Mouse (Mus musculus) heart, embryonic 10.5 days (tissue): Measurements from ENCODE around the gene Trpm8. TPM values are rescaled to one million over a fixed set of nuclear protein-coding genes. Genes with fewer than 3 reads are reported as not detected.

Experiments used
- DNase-seq: peaks from one replicate; pipeline ENCODE4 v3.0.0-alpha.2; 2017; ENCODE audit warnings: low spot score
- H3K27ac ChIP-seq: fragments of 300-500 bp; sonication (generic); 2 replicates; pipeline ENCODE4 v1.5.1; 2016; ENCODE audit warnings: mild to moderate bottlenecking
- H3K27me3 ChIP-seq: fragments of 300-500 bp; sonication (generic); 2 replicates; pipeline ENCODE4 v1.6.1; 2016; ENCODE audit warnings: mild to moderate bottlenecking; ENCODE audit not compliant: poor library complexity, insufficient read depth, severe bottlenecking
- H3K36me3 ChIP-seq: fragments of 300-500 bp; sonication (generic); 2 replicates; pipeline ENCODE4 v1.6.1; 2016; ENCODE audit warnings: mild to moderate bottlenecking, moderate library complexity
- H3K4me1 ChIP-seq: fragments of 300-500 bp; sonication (generic); 2 replicates; pipeline ENCODE4 v1.6.1; 2016; ENCODE audit warnings: mild to moderate bottlenecking
- H3K4me3 ChIP-seq: fragments of 300-500 bp; sonication (generic); 2 replicates; pipeline ENCODE4 v1.5.1; 2016; ENCODE audit warnings: mild to moderate bottlenecking, moderate library complexity
- H3K9me3 ChIP-seq: fragments of 300-500 bp; sonication (generic); 2 replicates; pipeline ENCODE4 v1.6.1; 2016; ENCODE audit warnings: mild to moderate bottlenecking, moderate library complexity
- WGBS: fragments of 180-500 bp; shearing (Covaris S2); methylation state at CpG from one replicate; pipeline ENCODE4 v1.1.7; 2016; 5-methylcytosine and 5-hydroxymethylcytosine counted together
- polyA plus RNA-seq: library from polyadenylated mRNA; unstranded; fragments of >200 nt; fragmentation: Nextera tagmentation; extraction: Ambion mirVana; gene quantifications from 2 replicates; pipeline ENCODE4 v1.2.1, GENCODE M21; 2016

Trpm8 gene
- polyA plus RNA-seq, 1 experiment from 2014 or later, result 0.11 TPM

DNA sequence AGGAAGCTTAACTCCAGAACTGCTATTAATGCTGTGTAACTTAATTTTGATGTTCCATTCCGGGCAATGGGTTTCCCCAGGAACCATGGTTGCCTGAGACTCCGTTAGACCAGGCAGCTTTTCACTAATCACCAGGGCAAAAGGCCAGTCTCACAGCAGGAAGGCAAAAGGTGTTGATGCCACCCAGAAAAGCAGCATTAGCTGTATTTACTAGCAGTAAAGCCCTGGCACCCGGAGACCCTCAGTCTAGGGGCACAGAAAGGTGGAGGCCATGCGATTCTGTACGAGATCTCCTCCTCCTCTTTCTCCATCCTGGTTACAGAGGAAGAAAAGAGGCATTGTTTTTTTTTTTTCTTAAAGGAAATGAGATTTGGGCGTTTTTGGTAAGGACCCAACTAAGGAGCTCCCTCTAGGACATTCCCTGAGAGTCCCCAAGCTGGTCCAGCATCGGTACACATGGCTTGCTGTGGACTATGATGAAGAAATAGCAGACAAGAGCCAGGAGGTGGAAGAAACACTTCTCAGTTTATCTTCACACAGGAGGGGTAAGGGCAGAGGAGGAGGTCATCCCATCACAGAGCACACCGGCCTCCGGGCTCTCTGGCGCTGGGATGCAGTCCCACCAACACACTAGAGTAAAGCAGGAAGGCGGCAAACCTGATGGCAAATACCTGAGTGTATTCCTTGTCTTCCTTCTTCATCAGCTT lies 2.9 kb upstream of the Trpm8 start:
- H3K27ac ChIP-seq, result no peak overlapping the region
- no peak for DNase-seq
- peaks cover 13% of the 10 kb centered on the region for H3K4me1 ChIP-seq
- no peaks in the 10 kb centered on the region for H3K27me3 ChIP-seq
- no peak overlapping the region for H3K4me3 ChIP-seq
- WGBS, result 72% methylated on average over 11 of the region's 11 CpGs
- H3K36me3 ChIP-seq, result peaks cover 52% of the 10 kb centered on the region
- peaks cover 7% of the 10 kb centered on the region; the same call in 1 of the 2 replicates for H3K9me3 ChIP-seq

DNA sequence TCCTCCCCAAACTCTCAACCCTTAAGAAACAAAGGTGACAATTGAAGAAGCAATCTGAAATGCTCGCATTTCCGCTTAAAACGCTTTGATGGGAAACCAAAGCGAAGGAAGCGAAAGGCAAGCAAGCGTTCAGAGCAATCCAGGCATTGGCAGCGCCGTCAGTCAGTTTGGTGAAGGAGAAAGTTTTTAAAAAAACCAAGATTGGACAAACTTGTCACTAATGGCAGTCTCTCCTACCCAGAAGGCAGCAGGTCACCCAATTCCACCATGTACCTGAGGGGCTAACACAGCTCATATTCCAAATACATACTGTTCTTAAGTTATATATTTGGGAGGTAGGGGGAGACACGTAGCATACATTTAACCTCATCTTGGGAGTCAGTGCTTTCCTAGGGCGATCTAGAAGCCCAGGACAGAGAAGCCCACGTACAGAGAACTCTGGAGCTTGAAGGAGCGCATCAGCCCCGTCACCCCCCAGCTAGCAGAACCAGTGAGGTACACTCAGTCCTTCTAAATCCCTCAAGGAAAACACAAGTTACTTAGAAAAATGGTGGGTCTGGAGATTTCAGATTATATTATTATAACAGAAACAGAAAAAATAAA lies 2.3 kb upstream of the Trpm8 start:
- H3K4me1 ChIP-seq, result peaks cover 13% of the 10 kb centered on the region
- WGBS, result 68% methylated on average over 13 of the region's 13 CpGs
- DNase-seq, result no peak
- no peak overlapping the region for H3K27ac ChIP-seq
- peaks cover 6% of the 10 kb centered on the region; the same call in 1 of the 2 replicates for H3K9me3 ChIP-seq
- peaks cover 46% of the 10 kb centered on the region for H3K36me3 ChIP-seq
- H3K27me3 ChIP-seq, result no peaks in the 10 kb centered on the region
- H3K4me3 ChIP-seq, result no peak overlapping the region

DNA sequence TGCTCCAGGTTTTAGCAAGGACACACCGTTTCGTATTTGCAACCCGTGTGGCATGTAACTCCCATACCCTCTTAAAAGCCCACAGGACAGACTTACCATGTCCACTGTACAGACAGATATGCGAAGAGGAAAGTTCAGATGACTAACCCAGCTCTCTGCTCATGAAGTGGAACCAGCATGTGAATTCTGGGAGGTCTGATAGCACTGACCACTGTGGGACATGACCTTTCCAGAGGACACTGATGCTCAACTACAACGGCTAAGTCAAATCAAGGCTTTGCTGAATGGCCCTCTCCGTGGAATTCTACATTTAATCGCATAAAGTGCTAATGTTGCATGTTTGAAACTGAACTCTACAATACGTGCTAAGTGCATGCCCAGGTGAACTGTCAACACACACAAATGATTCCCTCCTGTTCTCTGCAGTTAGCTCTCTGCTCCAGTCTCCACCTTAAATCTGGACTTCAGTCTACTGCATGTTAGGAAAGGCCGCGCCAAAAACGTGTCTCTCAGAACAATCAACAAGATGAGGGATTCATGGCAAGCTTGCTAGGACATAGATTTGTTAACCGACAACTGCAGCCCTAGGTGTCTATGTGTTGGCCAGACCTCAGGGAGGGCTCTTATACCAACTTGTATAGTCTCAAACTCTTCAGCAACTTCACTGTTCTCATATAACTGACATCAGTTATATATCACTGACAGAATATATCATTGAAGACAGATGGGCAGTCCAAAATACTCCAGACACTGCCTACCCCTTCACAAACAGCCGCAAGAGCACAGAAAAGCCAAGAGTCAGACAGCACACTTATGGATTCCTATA lies 1.6 kb upstream of the Trpm8 start:
- Histone ChIP-seq H3K4me3 (peak overlapping the region; percentile 69), H3K27ac (peak overlapping the region; percentile 91), H3K27me3 (no peaks in the 10 kb centered on the region), H3K9me3 (peaks cover 6% of the 10 kb centered on the region; the same call in 1 of the 2 replicates), H3K4me1 (peaks cover 13% of the 10 kb centered on the region), H3K36me3 (peaks cover 46% of the 10 kb centered on the region)
- 69% methylated on average over 13 of the region's 13 CpGs for WGBS
- no peak for DNase-seq

DNA sequence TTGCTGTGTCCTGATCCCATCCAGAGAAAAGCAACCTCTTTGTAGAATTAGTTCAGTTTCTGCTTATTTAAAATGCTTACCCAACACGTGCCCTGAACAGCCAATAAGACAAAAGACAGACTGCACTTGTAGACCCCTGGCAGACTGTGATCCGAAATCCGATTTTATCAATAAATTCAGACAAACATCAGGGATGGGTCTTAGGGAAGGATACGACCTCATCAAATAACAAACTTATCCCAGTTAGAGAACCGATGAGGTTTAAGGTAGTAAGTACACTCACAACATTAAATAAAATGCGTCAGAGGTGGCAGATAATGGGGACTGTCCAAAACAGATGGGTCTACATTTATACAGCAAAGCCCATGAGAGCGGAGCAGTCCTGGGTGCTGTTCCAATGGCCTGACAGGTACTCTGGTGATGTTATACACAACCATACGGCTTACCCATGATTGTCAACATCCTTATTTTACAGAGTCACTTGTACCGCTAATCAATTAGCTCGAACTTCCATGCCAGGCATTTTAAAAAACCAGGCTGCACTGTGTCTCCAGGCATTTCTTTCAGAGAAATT lies 850 bp upstream of the Trpm8 start:
- peak overlapping the region; percentile 69 for H3K4me3 ChIP-seq
- H3K36me3 ChIP-seq, result peaks cover 41% of the 10 kb centered on the region
- DNase-seq, result no peak
- WGBS, result 34% methylated on average over 10 of the region's 10 CpGs
- H3K27ac ChIP-seq, result peak overlapping the region; percentile 91
- no peaks in the 10 kb centered on the region for H3K27me3 ChIP-seq
- H3K9me3 ChIP-seq, result peaks cover 6% of the 10 kb centered on the region; the same call in 1 of the 2 replicates
- H3K4me1 ChIP-seq, result peaks cover 13% of the 10 kb centered on the region

DNA sequence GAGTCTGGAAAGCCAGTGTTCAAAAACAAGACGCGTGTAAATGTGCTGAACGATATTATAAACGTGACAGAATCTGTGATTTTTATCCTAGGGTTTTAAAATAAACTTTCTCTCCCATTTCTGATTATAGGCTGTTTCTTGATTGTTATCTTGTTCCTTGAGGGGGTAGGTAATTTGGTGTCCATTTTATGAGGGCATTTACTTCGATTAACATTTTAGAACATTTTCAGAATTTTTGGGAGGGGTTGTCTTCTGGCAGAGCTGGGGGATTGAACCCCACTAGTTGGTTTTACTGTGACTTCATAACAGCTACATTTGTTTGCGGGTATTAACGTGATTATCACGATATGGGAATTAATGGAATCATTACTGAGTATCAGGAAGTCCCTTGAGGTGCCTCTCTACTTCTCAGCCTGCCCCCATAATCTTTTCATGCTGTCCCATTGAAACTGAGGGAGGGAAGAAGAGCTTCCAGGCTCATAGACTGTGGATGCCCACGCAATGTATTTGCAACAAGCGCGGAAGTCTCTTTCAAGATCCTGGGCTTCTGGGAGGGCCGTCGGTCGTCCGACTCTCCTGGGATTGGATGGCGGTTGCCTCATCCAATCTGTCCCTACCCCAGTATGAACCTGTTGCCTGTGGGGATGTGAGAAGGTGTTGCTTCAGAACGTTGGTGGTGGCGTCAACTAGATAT lies 504 bp downstream of the Trpm8 start:
- 64% methylated on average over 18 of the region's 18 CpGs for WGBS
- Histone ChIP-seq H3K27ac (peak overlapping the region; percentile 91), H3K36me3 (peaks cover 27% of the 10 kb centered on the region), H3K4me3 (peak overlapping the region; percentile 69), H3K4me1 (peaks cover 13% of the 10 kb centered on the region), H3K9me3 (peaks cover 13% of the 10 kb centered on the region; the same call in 1 of the 2 replicates), H3K27me3 (no peaks in the 10 kb centered on the region)
- DNase-seq, result no peak

DNA sequence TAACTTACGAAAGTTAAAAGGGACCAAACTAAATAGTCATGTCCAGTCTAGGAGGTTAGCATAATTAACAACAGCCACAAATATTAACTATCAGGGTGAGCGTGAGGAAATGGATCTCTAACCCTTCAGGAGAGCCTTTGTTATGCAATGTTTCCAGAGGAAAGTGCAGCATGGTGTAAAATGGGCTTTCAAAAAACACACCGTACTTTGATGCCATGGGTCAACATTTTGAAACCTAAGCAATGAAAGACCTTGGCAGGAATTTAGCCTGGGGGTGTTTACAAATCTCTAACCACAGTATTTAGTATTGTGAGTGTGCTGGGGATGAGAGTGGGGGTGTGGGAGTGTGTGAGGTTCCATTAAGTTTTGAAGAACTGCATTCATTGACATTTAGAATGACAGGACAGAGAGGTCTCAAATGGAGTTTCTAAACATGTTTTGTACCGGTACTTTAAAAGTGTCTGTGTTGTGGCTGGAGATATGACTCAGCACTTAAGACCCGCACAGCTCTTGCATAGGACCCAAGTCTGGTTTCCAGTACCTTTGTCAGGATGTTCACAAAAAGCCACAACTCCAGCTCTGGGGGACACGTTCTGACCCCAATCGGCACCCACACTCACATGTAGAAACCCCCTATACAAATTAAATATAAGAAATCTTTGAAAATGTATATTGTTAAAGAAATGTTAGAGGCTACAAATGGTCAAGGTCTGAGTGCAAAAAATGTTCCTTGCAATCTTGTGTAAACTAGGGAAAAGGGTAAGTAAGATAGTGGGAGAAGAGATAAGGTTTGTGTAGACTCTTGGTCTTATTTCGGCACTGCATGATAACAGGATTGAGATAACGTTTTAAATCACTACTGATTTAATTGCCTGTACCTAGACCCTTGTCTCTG lies 1.9 kb downstream of the Trpm8 start:
- WGBS, result 56% methylated on average over 9 of the region's 9 CpGs
- DNase-seq, result no peak
- H3K36me3 ChIP-seq, result peaks cover 14% of the 10 kb centered on the region
- H3K4me1 ChIP-seq, result peaks cover 13% of the 10 kb centered on the region
- H3K4me3 ChIP-seq, result no peak overlapping the region
- no peaks in the 10 kb centered on the region for H3K27me3 ChIP-seq
- H3K9me3 ChIP-seq, result peaks cover 26% of the 10 kb centered on the region
- H3K27ac ChIP-seq, result no peak overlapping the region

DNA sequence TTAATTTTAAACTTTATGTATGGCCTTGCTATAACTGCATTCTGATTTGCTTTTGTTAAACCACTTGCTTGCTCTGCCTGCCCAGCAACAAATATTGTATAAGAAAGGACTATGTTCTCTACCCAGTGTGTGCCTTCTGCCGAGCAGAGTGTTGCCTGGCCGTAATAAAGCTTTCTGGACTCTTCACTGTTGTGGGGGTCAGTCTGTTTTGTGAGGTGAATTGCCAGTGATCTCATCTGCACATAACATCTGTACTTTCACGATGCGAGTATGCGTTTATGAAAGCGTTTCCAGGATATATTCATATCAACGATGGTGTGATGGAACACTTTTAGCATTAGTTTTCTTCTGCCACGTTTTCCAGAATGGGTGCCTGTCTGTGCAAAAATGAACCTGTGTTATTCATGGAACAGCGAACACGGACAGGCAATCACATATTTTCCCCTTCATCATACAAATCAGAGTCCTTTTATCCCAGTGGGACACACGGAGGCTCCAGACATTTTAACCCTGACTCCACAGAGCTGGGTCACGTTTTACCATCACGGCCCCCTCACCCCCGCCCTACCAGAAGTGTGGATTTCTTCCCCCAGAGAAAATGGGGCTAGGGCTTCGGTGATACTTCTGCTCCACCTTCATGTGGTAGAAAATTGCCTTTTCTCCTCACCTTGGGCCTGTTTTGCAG lies 2.7 kb downstream of the Trpm8 start:
- no peak overlapping the region for H3K27ac ChIP-seq
- peaks cover 6% of the 10 kb centered on the region for H3K36me3 ChIP-seq
- DNase-seq, result no peak
- WGBS, result 72% methylated on average over 15 of the region's 15 CpGs
- no peak overlapping the region for H3K4me3 ChIP-seq
- H3K27me3 ChIP-seq, result no peaks in the 10 kb centered on the region
- peaks cover 34% of the 10 kb centered on the region for H3K9me3 ChIP-seq
- peaks cover 13% of the 10 kb centered on the region for H3K4me1 ChIP-seq

DNA sequence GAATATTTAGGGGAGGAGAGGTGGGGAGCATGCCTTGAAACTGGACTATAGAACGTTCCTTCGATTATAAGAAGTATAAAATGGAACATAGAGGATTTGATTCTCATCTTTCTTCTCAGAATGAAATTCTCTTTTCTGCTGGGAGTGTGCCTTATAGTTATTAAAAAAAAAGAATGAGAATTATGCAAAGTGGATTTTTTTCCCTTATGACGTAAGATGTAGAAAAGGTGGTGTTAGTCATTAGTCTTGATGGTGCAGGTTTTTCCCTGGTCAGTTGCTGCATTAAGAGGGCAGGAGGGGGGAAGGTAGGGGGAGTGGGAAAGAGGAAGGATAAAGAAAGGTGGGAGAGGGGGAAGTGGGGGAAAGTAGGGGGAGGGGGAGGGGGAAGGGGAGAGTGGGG lies 4.8 kb downstream of the Trpm8 start:
- H3K27me3 ChIP-seq, result no peaks in the 10 kb centered on the region
- no peaks in the 10 kb centered on the region for H3K36me3 ChIP-seq
- DNase-seq, result no peak
- peaks cover 51% of the 10 kb centered on the region for H3K9me3 ChIP-seq
- no peak overlapping the region for H3K4me3 ChIP-seq
- WGBS, result 56% methylated on average over 3 of the region's 3 CpGs
- no peak overlapping the region for H3K27ac ChIP-seq
- no peaks in the 10 kb centered on the region for H3K4me1 ChIP-seq

DNA sequence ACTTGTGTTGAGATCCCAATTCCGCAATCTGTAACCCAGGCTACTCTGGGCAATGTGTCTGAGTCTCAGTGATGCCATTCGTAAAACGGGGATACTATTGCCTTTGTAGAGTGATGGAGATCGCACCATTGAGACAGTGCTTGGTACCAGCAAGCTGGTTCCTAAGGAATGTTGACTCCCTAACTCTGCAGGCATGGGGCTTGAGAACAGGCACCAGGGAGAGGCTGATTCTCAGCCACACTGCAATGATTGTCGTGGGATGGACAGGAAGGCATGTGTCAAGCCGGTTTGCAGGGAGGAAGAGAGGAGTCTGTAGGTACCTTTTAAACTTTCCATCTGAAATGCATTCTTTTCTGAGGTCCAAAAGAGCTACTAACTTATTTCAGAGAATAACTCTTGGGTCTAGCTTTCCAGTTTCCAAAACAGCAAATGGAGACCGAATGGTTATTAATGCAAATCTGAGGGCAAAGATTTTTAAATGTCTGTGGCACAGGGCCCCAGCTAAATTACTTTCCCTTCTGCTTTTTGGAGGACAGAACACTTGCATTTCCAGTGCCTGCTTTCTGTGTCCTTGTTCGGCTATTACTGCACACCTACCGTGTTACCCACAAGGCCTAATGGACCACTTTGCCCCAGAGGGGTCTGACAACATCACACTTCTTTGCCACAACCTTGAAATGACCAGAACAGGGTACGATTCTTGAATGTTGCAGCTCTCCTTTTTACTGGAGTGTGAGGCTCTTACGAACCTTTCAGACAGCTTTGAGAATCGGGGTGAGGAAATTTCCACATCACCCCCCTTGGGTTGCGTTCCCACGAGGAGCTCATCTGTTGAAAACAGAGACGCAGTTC lies 6.1 kb downstream of the Trpm8 start:
- H3K27ac ChIP-seq, result no peak overlapping the region
- WGBS, result 74% methylated on average over 15 of the region's 15 CpGs
- DNase-seq, result no peak
- H3K4me3 ChIP-seq, result no peak overlapping the region
- H3K27me3 ChIP-seq, result no peaks in the 10 kb centered on the region
- no peaks in the 10 kb centered on the region for H3K4me1 ChIP-seq
- peaks cover 57% of the 10 kb centered on the region for H3K9me3 ChIP-seq
- H3K36me3 ChIP-seq, result no peaks in the 10 kb centered on the region

DNA sequence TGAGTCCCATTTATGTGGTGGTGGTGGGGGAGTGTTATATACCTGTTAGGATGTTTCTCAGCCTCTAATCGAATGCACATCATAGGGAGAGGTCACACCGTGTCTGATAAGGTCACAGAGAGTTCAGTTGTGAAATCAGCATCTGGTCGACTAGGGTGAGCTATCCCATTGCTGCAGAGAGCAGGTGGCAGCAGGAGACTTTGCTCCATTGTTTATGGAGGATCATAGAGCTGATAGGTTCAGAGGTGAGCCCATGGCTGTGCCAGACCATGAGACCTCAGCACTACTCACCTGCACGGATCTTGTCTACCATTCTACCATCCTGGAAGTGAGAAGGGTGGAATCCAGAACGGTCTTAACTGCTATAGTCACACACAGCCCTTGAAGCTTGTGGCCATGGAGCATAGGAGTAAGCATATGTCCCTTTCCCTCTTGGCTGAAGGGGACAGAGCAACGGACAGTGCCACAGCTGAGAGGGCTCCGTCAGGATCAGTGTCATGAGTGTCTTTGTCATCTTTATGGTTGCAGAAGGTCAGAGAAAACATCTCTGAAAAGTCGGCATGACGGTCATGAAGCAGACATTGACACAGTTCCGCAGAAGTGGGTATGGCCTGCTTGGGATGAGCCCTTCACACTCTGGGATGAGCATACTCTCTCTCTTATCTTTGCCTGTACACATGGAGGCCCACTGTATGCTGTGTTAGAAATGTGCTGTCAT lies 6.9 kb downstream of the Trpm8 start:
- Histone ChIP-seq H3K27me3 (no peaks in the 10 kb centered on the region), H3K4me1 (no peaks in the 10 kb centered on the region), H3K27ac (no peak overlapping the region), H3K36me3 (no peaks in the 10 kb centered on the region), H3K9me3 (peaks cover 59% of the 10 kb centered on the region), H3K4me3 (no peak overlapping the region)
- no peak for DNase-seq
- WGBS, result 57% methylated on average over 10 of the region's 10 CpGs
